Mouse (Mus musculus): ENCODE data around the gene Sdk1. TPM values are rescaled to one million over a fixed set of nuclear protein-coding genes. Genes with fewer than 3 reads are reported as not detected.

Gene Sdk1
- polyA plus RNA-seq, 1 experiment from 2014 or later, result 1.1 TPM

GRCm38 (mm10) chr5:141363956-141364355 lies 122.7 kb downstream of the Sdk1 start:
- DNase-seq (ENCODE audit: low spot score) (no peak), ATAC-seq (no peak)
- no peaks in the 10 kb centered on the region for H3K9me3 ChIP-seq (replicated peaks; ENCODE audit: control insufficient read depth, low read length)
- H3K4me2 ChIP-seq (ENCODE audit: low read length), result no peak overlapping the region
- no peak overlapping the region for H3K27ac ChIP-seq (ENCODE audit: low read depth, low read length)
- H3K27me3 ChIP-seq (replicated peaks; ENCODE audit: control insufficient read depth, insufficient read depth, low read length), result no peaks in the 10 kb centered on the region
- H3K4me1 ChIP-seq (ENCODE audit: control insufficient read depth, insufficient read depth, low read length), result no peaks in the 10 kb centered on the region
- H3K9ac ChIP-seq (ENCODE audit: low read length), result no peak overlapping the region
- no peak overlapping the region for H3K4me3 ChIP-seq (ENCODE audit: low read depth, low read length)
- H3K36me3 ChIP-seq (ENCODE audit: control insufficient read depth, insufficient read depth, low read length), result no peaks in the 10 kb centered on the region
- 77% methylated on average over 3 of the region's 3 CpGs for WGBS

GRCm38 (mm10) chr5:141368567-141368966 lies 127.3 kb downstream of the Sdk1 start:
- Histone ChIP-seq H3K9me3 (replicated peaks; ENCODE audit: control insufficient read depth, low read length) (no peaks in the 10 kb centered on the region), H3K4me2 (ENCODE audit: low read length) (no peak overlapping the region), H3K27me3 (replicated peaks; ENCODE audit: control insufficient read depth, insufficient read depth, low read length) (no peaks in the 10 kb centered on the region), H3K9ac (ENCODE audit: low read length) (no peak overlapping the region), H3K4me3 (ENCODE audit: low read depth, low read length) (no peak overlapping the region), H3K4me1 (ENCODE audit: control insufficient read depth, insufficient read depth, low read length) (no peaks in the 10 kb centered on the region), H3K27ac (ENCODE audit: low read depth, low read length) (no peak overlapping the region), H3K36me3 (ENCODE audit: control insufficient read depth, insufficient read depth, low read length) (no peaks in the 10 kb centered on the region)
- 33% methylated on average over 4 of the region's 4 CpGs for WGBS
- DNase-seq (ENCODE audit: low spot score) (no peak), ATAC-seq (no peak)

- Histone ChIP-seq H3K4me2 (ENCODE audit: low read length) (no peak overlapping the region), H3K27ac (ENCODE audit: low read depth, low read length) (no peak overlapping the region), H3K27me3 (replicated peaks; ENCODE audit: control insufficient read depth, insufficient read depth, low read length) (no peaks in the 10 kb centered on the region), H3K9ac (ENCODE audit: low read length) (no peak overlapping the region), H3K36me3 (ENCODE audit: control insufficient read depth, insufficient read depth, low read length) (no peaks in the 10 kb centered on the region), H3K4me1 (ENCODE audit: control insufficient read depth, insufficient read depth, low read length) (no peaks in the 10 kb centered on the region), H3K4me3 (ENCODE audit: low read depth, low read length) (no peak overlapping the region), H3K9me3 (replicated peaks; ENCODE audit: control insufficient read depth, low read length) (no peaks in the 10 kb centered on the region)
- DNase-seq (ENCODE audit: low spot score) (no peak), ATAC-seq (no peak)
- WGBS, result 65% methylated on average over 2 of the region's 2 CpGs
Measured at GRCm38 (mm10) chr5:141374797-141375196, 133.5 kb downstream of the Sdk1 start.

- Histone ChIP-seq H3K36me3 (ENCODE audit: control insufficient read depth, insufficient read depth, low read length) (no peaks in the 10 kb centered on the region), H3K27ac (ENCODE audit: low read depth, low read length) (no peak overlapping the region), H3K4me1 (ENCODE audit: control insufficient read depth, insufficient read depth, low read length) (0 out of 2 replicates have a peak, but pooled peaks cover 8% of the 10 kb centered on the region), H3K9ac (ENCODE audit: low read length) (0 out of 2 replicates have a peak overlapping the region, but pooled peaks have one; percentile 8), H3K9me3 (replicated peaks; ENCODE audit: control insufficient read depth, low read length) (no peaks in the 10 kb centered on the region), H3K4me2 (ENCODE audit: low read length) (no peak overlapping the region), H3K4me3 (ENCODE audit: low read depth, low read length) (no peak overlapping the region), H3K27me3 (replicated peaks; ENCODE audit: control insufficient read depth, insufficient read depth, low read length) (no peaks in the 10 kb centered on the region)
- 36% methylated on average over 9 of the region's 9 CpGs for WGBS
- DNase-seq (ENCODE audit: low spot score) (peak; percentile 56), ATAC-seq (peak; percentile 18; the same call in 1 of the 2 replicates)
Measured at GRCm38 (mm10) chr5:141379836-141380773, 138.8 kb downstream of the Sdk1 start.

GRCm38 (mm10) chr5:141380774-141381156 lies 139.5 kb downstream of the Sdk1 start:
- Histone ChIP-seq H3K9me3 (replicated peaks; ENCODE audit: control insufficient read depth, low read length) (no peaks in the 10 kb centered on the region), H3K9ac (ENCODE audit: low read length) (no peak overlapping the region), H3K4me1 (ENCODE audit: control insufficient read depth, insufficient read depth, low read length) (0 out of 2 replicates have a peak, but pooled peaks cover 8% of the 10 kb centered on the region), H3K4me2 (ENCODE audit: low read length) (no peak overlapping the region), H3K27ac (ENCODE audit: low read depth, low read length) (no peak overlapping the region), H3K27me3 (replicated peaks; ENCODE audit: control insufficient read depth, insufficient read depth, low read length) (no peaks in the 10 kb centered on the region), H3K36me3 (ENCODE audit: control insufficient read depth, insufficient read depth, low read length) (no peaks in the 10 kb centered on the region), H3K4me3 (ENCODE audit: low read depth, low read length) (no peak overlapping the region)
- DNase-seq (ENCODE audit: low spot score), result no peak
- no peak for ATAC-seq
- 77% methylated on average over 3 of the region's 3 CpGs for WGBS

GRCm38 (mm10) chr5:141381581-141381980 lies 140.3 kb downstream of the Sdk1 start:
- Histone ChIP-seq H3K4me1 (ENCODE audit: control insufficient read depth, insufficient read depth, low read length) (0 out of 2 replicates have a peak, but pooled peaks cover 8% of the 10 kb centered on the region), H3K36me3 (ENCODE audit: control insufficient read depth, insufficient read depth, low read length) (no peaks in the 10 kb centered on the region), H3K27ac (ENCODE audit: low read depth, low read length) (no peak overlapping the region), H3K27me3 (replicated peaks; ENCODE audit: control insufficient read depth, insufficient read depth, low read length) (no peaks in the 10 kb centered on the region), H3K4me3 (ENCODE audit: low read depth, low read length) (no peak overlapping the region), H3K4me2 (ENCODE audit: low read length) (no peak overlapping the region), H3K9ac (ENCODE audit: low read length) (no peak overlapping the region), H3K9me3 (replicated peaks; ENCODE audit: control insufficient read depth, low read length) (no peaks in the 10 kb centered on the region)
- ATAC-seq (no peak), DNase-seq (ENCODE audit: low spot score) (no peak)
- 90% methylated on average over 7 of the region's 7 CpGs for whole genome bisulfite sequencing

GRCm38 (mm10) chr5:141382246-141382835 lies 141.1 kb downstream of the Sdk1 start:
- H3K4me1 ChIP-seq (ENCODE audit: control insufficient read depth, insufficient read depth, low read length), result 0 out of 2 replicates have a peak, but pooled peaks cover 8% of the 10 kb centered on the region
- H3K4me3 ChIP-seq (ENCODE audit: low read depth, low read length), result no peak overlapping the region
- no peaks in the 10 kb centered on the region for H3K36me3 ChIP-seq (ENCODE audit: control insufficient read depth, insufficient read depth, low read length)
- H3K4me2 ChIP-seq (ENCODE audit: low read length), result no peak overlapping the region
- H3K9ac ChIP-seq (ENCODE audit: low read length), result no peak overlapping the region
- WGBS, result 83% methylated on average over 5 of the region's 5 CpGs
- H3K27me3 ChIP-seq (replicated peaks; ENCODE audit: control insufficient read depth, insufficient read depth, low read length), result no peaks in the 10 kb centered on the region
- H3K27ac ChIP-seq (ENCODE audit: low read depth, low read length), result no peak overlapping the region
- ATAC-seq, result no peak
- no peak for DNase-seq (ENCODE audit: low spot score)
- no peaks in the 10 kb centered on the region for H3K9me3 ChIP-seq (replicated peaks; ENCODE audit: control insufficient read depth, low read length)

GRCm38 (mm10) chr5:141388451-141388850 lies 147.2 kb downstream of the Sdk1 start:
- no peak overlapping the region for H3K4me3 ChIP-seq (ENCODE audit: low read depth, low read length)
- no peaks in the 10 kb centered on the region for H3K9me3 ChIP-seq (replicated peaks; ENCODE audit: control insufficient read depth, low read length)
- H3K4me2 ChIP-seq (ENCODE audit: low read length), result no peak overlapping the region
- 41% methylated on average over 2 of the region's 2 CpGs for WGBS
- DNase-seq (ENCODE audit: low spot score) (no peak), ATAC-seq (no peak)
- no peak overlapping the region for H3K27ac ChIP-seq (ENCODE audit: low read depth, low read length)
- no peaks in the 10 kb centered on the region for H3K27me3 ChIP-seq (replicated peaks; ENCODE audit: control insufficient read depth, insufficient read depth, low read length)
- H3K9ac ChIP-seq (ENCODE audit: low read length), result no peak overlapping the region
- H3K4me1 ChIP-seq (ENCODE audit: control insufficient read depth, insufficient read depth, low read length), result no peaks in the 10 kb centered on the region
- no peaks in the 10 kb centered on the region for H3K36me3 ChIP-seq (ENCODE audit: control insufficient read depth, insufficient read depth, low read length)

- Histone ChIP-seq H3K4me1 (ENCODE audit: control insufficient read depth, insufficient read depth, low read length) (no peaks in the 10 kb centered on the region), H3K27me3 (replicated peaks; ENCODE audit: control insufficient read depth, insufficient read depth, low read length) (no peaks in the 10 kb centered on the region), H3K27ac (ENCODE audit: low read depth, low read length) (no peak overlapping the region), H3K4me2 (ENCODE audit: low read length) (no peak overlapping the region), H3K9ac (ENCODE audit: low read length) (no peak overlapping the region), H3K4me3 (ENCODE audit: low read depth, low read length) (no peak overlapping the region), H3K9me3 (replicated peaks; ENCODE audit: control insufficient read depth, low read length) (no peaks in the 10 kb centered on the region), H3K36me3 (ENCODE audit: control insufficient read depth, insufficient read depth, low read length) (no peaks in the 10 kb centered on the region)
- DNase-seq (ENCODE audit: low spot score) (no peak), ATAC-seq (no peak)
- 91% methylated on average over 4 of the region's 4 CpGs for WGBS
Measured at GRCm38 (mm10) chr5:141390541-141390940, 149.3 kb downstream of the Sdk1 start.
